Mouse (Mus musculus): ENCODE measurements at regions not wholly inside any gene's neighbourhood (a gene's known extent, or its start where the extent isn't known, plus 50 kb on each side); places are given as distances from the start of the nearest gene placed in this dataset.

DNA sequence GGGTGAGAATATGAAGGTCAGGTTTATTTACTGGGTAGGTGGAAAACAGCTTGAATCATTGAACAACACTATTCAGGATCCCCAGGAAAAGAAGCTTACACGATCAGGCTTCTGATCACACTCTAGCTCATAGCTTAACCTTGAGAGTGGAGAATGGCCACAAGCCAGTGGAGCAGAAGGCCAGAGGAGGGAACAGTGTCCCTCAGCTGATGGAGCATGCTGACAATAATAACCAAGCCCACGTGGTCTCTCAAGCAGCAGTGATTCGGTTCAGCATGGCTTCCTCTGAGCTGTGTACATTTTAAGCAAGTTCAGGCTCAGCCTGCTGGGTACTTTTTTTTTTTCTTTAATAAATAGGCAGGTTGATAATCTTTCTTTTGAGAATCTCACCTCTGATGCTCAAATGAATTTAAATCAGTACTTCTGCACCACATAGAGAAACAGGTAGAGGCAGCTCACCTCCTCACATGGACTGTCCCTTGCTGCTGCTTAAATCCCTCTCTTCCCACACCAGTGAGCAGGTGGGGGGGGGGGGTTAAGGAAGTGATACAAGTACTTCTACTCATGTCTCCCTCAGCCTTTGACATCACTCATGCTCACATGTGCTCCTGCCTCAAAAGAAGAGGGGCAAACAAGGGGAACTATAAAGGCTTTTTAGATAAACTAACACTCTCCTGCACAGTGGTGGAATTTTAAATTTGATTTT is 298.2 kb downstream of the Ube2cbp start:
- no peak overlapping the region for H3K9ac ChIP-seq (ENCODE audit: insufficient read depth, low read depth)
- dilution Hi-C loops (cut with MboI; ENCODE audit: extremely low pct_ligation_motif_present, extremely low pct_unique_long_range_greater_than_20kb, low sequenced_read_pairs), result no loop called here

DNA sequence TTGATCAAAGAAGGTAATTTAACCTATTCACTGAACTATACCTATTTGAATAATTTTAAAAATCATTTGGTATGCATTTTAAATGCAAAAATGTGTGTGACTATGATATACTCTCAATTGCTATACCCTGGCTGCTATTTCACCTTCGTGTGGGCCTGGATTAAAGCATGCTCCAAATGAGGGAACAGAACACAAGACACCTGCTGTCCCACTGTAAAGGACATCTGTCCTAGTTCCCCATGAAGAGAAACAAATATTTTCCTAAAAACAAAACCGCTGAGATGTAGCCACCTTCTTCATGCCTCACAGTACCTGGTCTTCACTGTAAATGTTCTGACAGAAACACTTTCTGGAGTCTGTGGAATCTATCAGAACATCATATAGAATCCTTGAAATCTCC is 294.0 kb downstream of the Ube2cbp start:
- Histone ChIP-seq H3K27me3 (replicated peaks) (no peaks in the 10 kb centered on the region), H3K9ac (ENCODE audit: insufficient read depth, low read depth) (no peak overlapping the region), H3K4me3 (replicated peaks in 1 of 3; ENCODE audit: low read depth in 2 of 3, low read length in 2 of 3, poor library complexity in 1 of 3) (no peak overlapping the region), H3K27ac (ENCODE audit: insufficient read depth, low read depth) (no peak overlapping the region), H3K4me2 (ENCODE audit: insufficient read depth, low read depth, poor library complexity, severe bottlenecking) (no peak overlapping the region), H3K4me1 (ENCODE audit: control insufficient read depth in 1 of 2, insufficient read depth in 2 of 2) (peaks cover 0 to 24% of the 10 kb centered on the region in 2 experiments; a peak in 2 of 4 replicates), H3K79me2 (replicated peaks; ENCODE audit: control insufficient read depth, extremely low read depth, insufficient read depth, poor library complexity, severe bottlenecking) (no peaks in the 10 kb centered on the region), H3K36me3 (replicated peaks in 1 of 2; ENCODE audit: control insufficient read depth in 1 of 2, insufficient read depth in 1 of 2, low read length in 1 of 2) (no peaks in the 10 kb centered on the region), H3K9me3 (replicated peaks; ENCODE audit: low read length) (no peaks in the 10 kb centered on the region)
- no peak for DNase-seq (ENCODE audit: extremely low read depth)
- in situ Hi-C loops (cut with MboI; ENCODE audit: low pct_ligation_motif_present, low pct_unique_long_range_greater_than_20kb, low sequenced_read_pairs), result no loop called here
- dilution Hi-C loops (cut with MboI; ENCODE audit: extremely low pct_ligation_motif_present, extremely low pct_unique_long_range_greater_than_20kb, low sequenced_read_pairs), result no loop called here
- no peak for TF ChIP-seq CHD2 (IDR thresholded peaks at IDR 0.05; ENCODE audit: low read length)
- TF ChIP-seq IRF4 (IDR thresholded peaks at IDR 0.05; ENCODE audit: low read depth, low read length), result no peak
- TF ChIP-seq PAX5 (IDR thresholded peaks at IDR 0.05; ENCODE audit: low read length), result no peak
- TF ChIP-seq MAFK (IDR thresholded peaks at IDR 0.05; ENCODE audit: insufficient replicate concordance, low read length), result no peak
- no peak for TF ChIP-seq GABPA (IDR thresholded peaks at IDR 0.05; ENCODE audit: insufficient replicate concordance, low read depth, low read length)
- no peak for TF ChIP-seq ZMIZ1 (IDR thresholded peaks at IDR 0.05; ENCODE audit: low read depth, low read length)
- TF ChIP-seq TCF12 (IDR thresholded peaks at IDR 0.05; ENCODE audit: low read depth, low read length), result no peak
- no peak for TF ChIP-seq MEF2A (IDR thresholded peaks at IDR 0.05; ENCODE audit: borderline replicate concordance, low read depth, low read length)
- TF ChIP-seq EP300 (IDR thresholded peaks at IDR 0.05; ENCODE audit: low read length), result no peak
- TF ChIP-seq MAZ (IDR thresholded peaks at IDR 0.05; ENCODE audit: low read depth, low read length), result no peak
- no peak for TF ChIP-seq RCOR1 (conservative IDR thresholded peaks at IDR 0.05; ENCODE audit: low read depth, low read length)
- no peak for TF ChIP-seq BHLHE40 (IDR thresholded peaks at IDR 0.05; ENCODE audit: low read depth, low read length)
- no peak for TF ChIP-seq ZC3H11A (IDR thresholded peaks at IDR 0.05; ENCODE audit: low read depth, low read length)
- no peak for TF ChIP-seq ZKSCAN1 (IDR thresholded peaks at IDR 0.05; ENCODE audit: borderline replicate concordance, low read depth, low read length)

More for the DNA sequence above, 298.2 kb downstream of the Ube2cbp start:
- H3K4me2 ChIP-seq (ENCODE audit: insufficient read depth, low read depth, poor library complexity, severe bottlenecking), result no peak overlapping the region
- no peaks in the 10 kb centered on the region for H3K27me3 ChIP-seq (replicated peaks)
- no peaks in the 10 kb centered on the region for H3K36me3 ChIP-seq (replicated peaks in 1 of 2; ENCODE audit: control insufficient read depth in 1 of 2, insufficient read depth in 1 of 2, low read length in 1 of 2)
- H3K79me2 ChIP-seq (replicated peaks; ENCODE audit: control insufficient read depth, extremely low read depth, insufficient read depth, poor library complexity, severe bottlenecking), result no peaks in the 10 kb centered on the region
- DNase-seq (ENCODE audit: extremely low read depth), result peak; percentile 19
- H3K27ac ChIP-seq (ENCODE audit: insufficient read depth, low read depth), result no peak overlapping the region
- in situ Hi-C loops (cut with MboI; ENCODE audit: low pct_ligation_motif_present, low pct_unique_long_range_greater_than_20kb, low sequenced_read_pairs), result no loop called here
- H3K9me3 ChIP-seq (replicated peaks; ENCODE audit: low read length), result no peaks in the 10 kb centered on the region
- no peak for TF ChIP-seq ZC3H11A (IDR thresholded peaks at IDR 0.05; ENCODE audit: low read depth, low read length)
- TF ChIP-seq EP300 (IDR thresholded peaks at IDR 0.05; ENCODE audit: low read length), result no peak
- no peak for TF ChIP-seq USF2 (conservative IDR thresholded peaks at IDR 0.05; ENCODE audit: low read depth, low read length)
- TF ChIP-seq USF1 (IDR thresholded peaks at IDR 0.05; ENCODE audit: low read depth, low read length), result no peak
- no peak for TF ChIP-seq IRF4 (IDR thresholded peaks at IDR 0.05; ENCODE audit: low read depth, low read length)
- TF ChIP-seq HCFC1 (IDR thresholded peaks at IDR 0.05; ENCODE audit: low read depth, low read length), result no peak
- TF ChIP-seq JUN (IDR thresholded peaks at IDR 0.05; ENCODE audit: insufficient read depth, low read depth, low read length), result no peak
- no peak for TF ChIP-seq POLR2A (IDR thresholded peaks at IDR 0.05; ENCODE audit: low read depth, low read length)
- no peak overlapping the region for H3K4me3 ChIP-seq (replicated peaks in 1 of 3; ENCODE audit: low read depth in 2 of 3, low read length in 2 of 3, poor library complexity in 1 of 3)
- peaks cover 0 to 15% of the 10 kb centered on the region in 2 experiments; a peak in 2 of 4 replicates for H3K4me1 ChIP-seq (ENCODE audit: control insufficient read depth in 1 of 2, insufficient read depth in 2 of 2)
